Comparison of ENCODE assay signal across 22 mouse cellular contexts in genomic region chr8:84518180-84518579, GRCm38 (mm10).
A peak's percentile ranks its signal among the peaks of the same experiment; 100 is the strongest.
DNase-seq lines count a peak whose midpoint lies in the region; TF ChIP-seq lines count a peak whose summit lies in the region.
"Had no signal": no experiment of that assay in that cellular context is flagged by ENCODE, and none has a peak within 500 bp of the region (broad histone marks: within the 10 kb centered on the region; RNA-seq: fewer than 3 reads in every experiment).

No protein-coding gene starts in this region.

- no peak for TF ChIP-seq EP300 in CH12.LX (IDR thresholded peaks at IDR 0.05; ENCODE audit: low read length)

- no peaks in the 10 kb centered on the region for H3K9me3 ChIP-seq in CH12.LX (replicated peaks; ENCODE audit: low read length)
- H3K9me3 ChIP-seq: forebrain, embryonic 10.5 days; hindbrain, embryonic 15.5 days; limb, embryonic 10.5 days; liver, embryonic 12.5 days; lung, embryonic 15.5 days; midbrain, embryonic 13.5 days had no signal

- peak; percentile 7 for DNase-seq in embryo, embryonic 10.5 days (ENCODE audit: low spot score)
- DNase-seq in embryo, embryonic 10 days (ENCODE audit: low spot score): no peak
- peak in 1 of 2 experiments; percentile 14 for DNase-seq in layer of hippocampus, adult 2 months (ENCODE audit: low spot score in 2 of 2)
- no peak for DNase-seq in layer of hippocampus, postnatal 36 days
- no peak for DNase-seq in CH12.LX (ENCODE audit: extremely low read depth)
- no peak for DNase-seq in urinary bladder, postnatal 14 days (ENCODE audit: low spot score)
- DNase-seq in right cerebral cortex, postnatal 36 days (ENCODE audit: low spot score in 2 of 2): no peak
- DNase-seq: B cell, adult 2 months; cerebellum, adult 11-12 months; gastrocnemius, postnatal 25 days; heart, postnatal 14 days; kidney, adult 8-10 months; spleen, adult 18-20 months; thymus, adult 2 months had no signal

- H3K27me3 ChIP-seq in CH12.LX (replicated peaks): peaks cover 88% of the 10 kb centered on the region
- H3K27me3 ChIP-seq: hindbrain, embryonic 15.5 days; liver, embryonic 12.5 days; lung, embryonic 15.5 days; midbrain, embryonic 13.5 days had no signal

- no peaks in the 10 kb centered on the region for H3K36me3 ChIP-seq in CH12.LX (replicated peaks in 1 of 2; ENCODE audit: control insufficient read depth in 1 of 2, insufficient read depth in 1 of 2, low read length in 1 of 2)
- H3K36me3 ChIP-seq: limb, embryonic 10.5 days; liver, embryonic 12.5 days; lung, embryonic 15.5 days had no signal

- no peaks in the 10 kb centered on the region for H3K4me1 ChIP-seq in CH12.LX (ENCODE audit: control insufficient read depth in 1 of 2, insufficient read depth in 2 of 2)
- peaks cover 7% of the 10 kb centered on the region for H3K4me1 ChIP-seq in cortical plate, adult 2 months (ENCODE audit: control insufficient read depth, insufficient read depth, low read length)
- H3K4me1 ChIP-seq: forebrain, embryonic 10.5 days; liver, embryonic 12.5 days; midbrain, embryonic 13.5 days had no signal

- peak; percentile 72 for TF ChIP-seq CTCF in layer of hippocampus, adult 2 months (conservative IDR thresholded peaks at IDR 0.05)
- peak in 1 of 2 experiments; percentile 54; a peak in 2 of 4 replicates for TF ChIP-seq CTCF in CH12.LX (conservative IDR thresholded peaks at IDR 0.05 in 1 of 2, IDR thresholded peaks at IDR 0.05 in 1 of 2; ENCODE audit: low read depth in 2 of 2, low read length in 2 of 2)
- TF ChIP-seq CTCF in cortical plate, adult 2 months (IDR thresholded peaks at IDR 0.05; ENCODE audit: extremely low read depth, insufficient read depth, low read length): peak; percentile 5; the same call in 1 of the 2 replicates

- H3K79me2 ChIP-seq in CH12.LX (replicated peaks; ENCODE audit: control insufficient read depth, extremely low read depth, insufficient read depth, poor library complexity, severe bottlenecking): no peaks in the 10 kb centered on the region

- dilution Hi-C loops in CH12.LX (cut with MboI; ENCODE audit: extremely low pct_ligation_motif_present, extremely low pct_unique_long_range_greater_than_20kb, low sequenced_read_pairs): no loop called here

- H3K4me3 ChIP-seq in layer of hippocampus, adult 2 months: no peak overlapping the region
- H3K4me3 ChIP-seq in CH12.LX (replicated peaks in 1 of 3; ENCODE audit: low read depth in 2 of 3, low read length in 2 of 3, poor library complexity in 1 of 3): no peak overlapping the region
- no peak overlapping the region for H3K4me3 ChIP-seq in cortical plate, adult 2 months (ENCODE audit: insufficient read depth, low read length)
- H3K4me3 ChIP-seq: forebrain, embryonic 10.5 days; hindbrain, embryonic 15.5 days; limb, embryonic 10.5 days; liver, embryonic 12.5 days; lung, embryonic 15.5 days; midbrain, embryonic 13.5 days had no signal

- no peak for TF ChIP-seq POLR2A in CH12.LX (IDR thresholded peaks at IDR 0.05; ENCODE audit: low read depth, low read length)
- TF ChIP-seq POLR2A in cortical plate, adult 2 months (IDR thresholded peaks at IDR 0.05; ENCODE audit: extremely low read depth, insufficient read depth, low read length): no peak

- H3K27ac ChIP-seq in layer of hippocampus, adult 2 months: no peak overlapping the region
- no peak overlapping the region for H3K27ac ChIP-seq in CH12.LX (ENCODE audit: insufficient read depth, low read depth)
- peak overlapping the region; percentile 25; the same call in 1 of the 2 replicates for H3K27ac ChIP-seq in cortical plate, adult 2 months (ENCODE audit: insufficient read depth, low read length)
- H3K27ac ChIP-seq: forebrain, embryonic 10.5 days; hindbrain, embryonic 15.5 days; limb, embryonic 10.5 days; liver, embryonic 12.5 days; lung, embryonic 15.5 days; midbrain, embryonic 13.5 days had no signal

- peak; percentile 39 for TF ChIP-seq RAD21 in CH12.LX (IDR thresholded peaks at IDR 0.05; ENCODE audit: low read depth, low read length)

- in situ Hi-C loops in CH12.LX (cut with MboI; ENCODE audit: low pct_ligation_motif_present, low pct_unique_long_range_greater_than_20kb, low sequenced_read_pairs): no loop called here

- H3K4me2 ChIP-seq in CH12.LX (ENCODE audit: insufficient read depth, low read depth, poor library complexity, severe bottlenecking): no peak overlapping the region
- H3K4me2 ChIP-seq: heart, embryonic 11.5 days; hindbrain, embryonic 15.5 days; liver, embryonic 12.5 days; lung, embryonic 15.5 days; midbrain, embryonic 13.5 days had no signal

- H3K9ac ChIP-seq in CH12.LX (ENCODE audit: insufficient read depth, low read depth): no peak overlapping the region
- H3K9ac ChIP-seq: hindbrain, embryonic 15.5 days; liver, embryonic 12.5 days; lung, embryonic 15.5 days; midbrain, embryonic 13.5 days had no signal

TF ChIP-seq in CH12.LX, 34 proteins besides CTCF, POLR2A, EP300 and RAD21:
- TF ChIP-seq IRF4 (IDR thresholded peaks at IDR 0.05; ENCODE audit: low read depth, low read length) (no peak), ZKSCAN1 (IDR thresholded peaks at IDR 0.05; ENCODE audit: borderline replicate concordance, low read depth, low read length) (no peak), CHD2 (IDR thresholded peaks at IDR 0.05; ENCODE audit: low read length) (no peak), GABPA (IDR thresholded peaks at IDR 0.05; ENCODE audit: insufficient replicate concordance, low read depth, low read length) (no peak), ELF1 (IDR thresholded peaks at IDR 0.05; ENCODE audit: low read depth, low read length) (no peak), RCOR1 (conservative IDR thresholded peaks at IDR 0.05; ENCODE audit: low read depth, low read length) (no peak), USF2 (conservative IDR thresholded peaks at IDR 0.05; ENCODE audit: low read depth, low read length) (no peak), MYC (IDR thresholded peaks at IDR 0.05; ENCODE audit: low read depth, low read length) (no peak), SMC3 (IDR thresholded peaks at IDR 0.05; ENCODE audit: low read depth, low read length) (no peak)
